Mouse (Mus musculus): ENCODE data around the gene Btg2. TPM values are rescaled to one million over a fixed set of nuclear protein-coding genes. Genes with fewer than 3 reads are reported as not detected.

Btg2 gene
- polyA plus RNA-seq, 1 experiment from 2014 or later, result 103 TPM

GRCm38 (mm10) chr1:134056285-134056684 lies 22.6 kb downstream of the Btg2 start:
- H3K9me3 ChIP-seq (replicated peaks), result no peaks in the 10 kb centered on the region
- peaks cover 80% of the 10 kb centered on the region for H3K4me1 ChIP-seq (replicated peaks)
- ATAC-seq (ENCODE audit: insufficient read depth), result no peak
- no peak overlapping the region for H3K9ac ChIP-seq
- WGBS (ENCODE audit: insufficient replicate concordance), result 67% methylated on average over 4 of the region's 4 CpGs
- no peaks in the 10 kb centered on the region for H3K36me3 ChIP-seq (replicated peaks)
- no peak overlapping the region for H3K27ac ChIP-seq (replicated peaks)
- peaks cover 5% of the 10 kb centered on the region; the same call in 1 of the 2 replicates for H3K27me3 ChIP-seq
- no peak overlapping the region for H3K4me2 ChIP-seq
- no peak overlapping the region for H3K4me3 ChIP-seq (replicated peaks)

DNA sequence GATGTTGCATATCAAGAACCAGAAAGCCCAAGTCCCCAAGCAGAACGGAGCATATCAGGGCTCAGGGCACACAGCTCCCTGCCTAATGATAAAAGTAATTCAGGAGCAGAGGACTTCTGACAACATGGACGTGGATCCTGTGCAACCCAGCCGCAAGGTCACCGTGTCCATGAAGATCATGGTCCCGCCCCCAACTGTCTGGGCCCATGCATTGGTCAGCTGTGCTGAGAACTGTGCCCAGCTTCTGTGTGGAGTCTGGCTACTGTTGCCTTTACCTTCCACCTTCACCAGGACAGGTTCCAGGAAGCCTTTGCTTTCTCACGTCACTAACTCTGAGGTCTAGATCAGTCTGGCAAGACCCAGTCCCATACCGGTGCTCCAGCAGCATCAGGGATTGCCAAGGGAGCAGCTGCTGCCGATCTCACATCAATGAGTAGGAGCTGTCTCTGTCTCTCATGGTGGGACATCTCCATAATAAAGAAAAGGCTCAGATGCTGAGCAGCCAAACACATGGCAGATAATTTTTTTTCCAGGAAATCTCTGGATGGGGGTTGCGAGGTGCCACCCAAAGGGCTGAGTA lies 23.2 kb downstream of the Btg2 start:
- ATAC-seq (ENCODE audit: insufficient read depth), result no peak
- Histone ChIP-seq H3K4me3 (replicated peaks) (no peak overlapping the region), H3K36me3 (replicated peaks) (no peaks in the 10 kb centered on the region), H3K4me2 (no peak overlapping the region), H3K27me3 (peaks cover 7% of the 10 kb centered on the region; the same call in 1 of the 2 replicates), H3K9me3 (replicated peaks) (no peaks in the 10 kb centered on the region), H3K9ac (no peak overlapping the region), H3K27ac (replicated peaks) (peak overlapping the region; percentile 9; the same call in 1 of the 2 replicates), H3K4me1 (replicated peaks) (peaks cover 75% of the 10 kb centered on the region)
- WGBS (ENCODE audit: insufficient replicate concordance), result 75% methylated on average over 9 of the region's 9 CpGs

DNA sequence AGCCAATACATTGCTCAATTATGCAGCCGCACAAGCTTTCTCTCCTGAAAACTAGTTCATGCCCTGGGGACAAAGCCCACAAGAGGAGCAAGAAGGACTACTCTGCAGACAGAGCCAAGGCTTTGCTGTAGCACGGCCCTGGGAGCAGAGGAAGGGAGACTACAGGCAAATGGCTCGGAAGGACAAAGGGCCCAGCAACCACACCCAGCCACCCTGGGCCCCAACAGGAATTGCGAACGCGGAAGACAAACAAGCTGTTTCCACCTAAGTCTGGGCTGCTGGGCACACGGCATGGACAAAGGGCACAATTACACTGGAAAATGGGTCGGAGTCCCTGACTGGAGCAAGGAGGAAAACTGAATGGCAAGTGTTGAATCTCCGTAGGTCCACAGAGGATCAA lies 23.9 kb downstream of the Btg2 start:
- WGBS (ENCODE audit: insufficient replicate concordance), result 61% methylated on average over 9 of the region's 9 CpGs

DNA sequence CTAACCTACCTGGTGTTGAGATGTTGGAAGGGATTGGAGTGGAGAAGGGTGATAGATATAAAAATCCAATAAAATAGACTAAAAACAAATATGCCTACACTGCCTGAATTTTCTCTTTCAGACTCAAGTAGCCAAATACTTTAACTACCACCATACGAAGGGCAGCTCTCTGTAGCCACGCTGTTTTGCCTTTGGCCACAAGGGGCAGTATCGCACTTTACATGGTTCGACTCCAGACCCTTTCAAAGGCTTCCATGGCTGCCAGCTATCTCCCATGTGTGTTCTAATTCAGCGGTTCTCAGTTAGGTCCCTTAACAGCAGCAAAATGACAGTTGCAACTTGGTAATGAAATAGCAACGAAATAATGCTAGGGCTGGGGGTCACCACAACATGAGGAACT lies 25.7 kb downstream of the Btg2 start:
- Histone ChIP-seq H3K4me3 (replicated peaks) (no peak overlapping the region), H3K9ac (no peak overlapping the region), H3K4me1 (replicated peaks) (peaks cover 52% of the 10 kb centered on the region), H3K9me3 (replicated peaks) (no peaks in the 10 kb centered on the region), H3K27me3 (peaks cover 17% of the 10 kb centered on the region; the same call in 1 of the 2 replicates), H3K36me3 (replicated peaks) (no peaks in the 10 kb centered on the region), H3K27ac (replicated peaks) (0 out of 2 replicates have a peak overlapping the region, but pooled peaks have one; percentile 14), H3K4me2 (no peak overlapping the region)
- 4% methylated on average over 6 of the region's 6 CpGs for WGBS (ENCODE audit: insufficient replicate concordance)
- ATAC-seq (ENCODE audit: insufficient read depth), result 0 out of 2 replicates have a peak, but pooled peaks have one; percentile 23

More for the DNA sequence above, 23.9 kb downstream of the Btg2 start:
- Histone ChIP-seq H3K27me3 (peaks cover 9% of the 10 kb centered on the region; the same call in 1 of the 2 replicates), H3K9me3 (replicated peaks) (no peaks in the 10 kb centered on the region), H3K27ac (replicated peaks) (peak overlapping the region; percentile 57; the same call in 1 of the 2 replicates), H3K4me2 (peak overlapping the region; percentile 24; the same call in 1 of the 2 replicates), H3K4me3 (replicated peaks) (no peak overlapping the region), H3K36me3 (replicated peaks) (no peaks in the 10 kb centered on the region), H3K9ac (no peak overlapping the region), H3K4me1 (replicated peaks) (peaks cover 69% of the 10 kb centered on the region)
- no peak for ATAC-seq (ENCODE audit: insufficient read depth)

- no peak for ATAC-seq (ENCODE audit: insufficient read depth)
- Histone ChIP-seq H3K36me3 (replicated peaks) (no peaks in the 10 kb centered on the region), H3K4me1 (replicated peaks) (peaks cover 22% of the 10 kb centered on the region), H3K4me3 (replicated peaks) (no peak overlapping the region), H3K27ac (replicated peaks) (no peak overlapping the region), H3K27me3 (peaks cover 30% of the 10 kb centered on the region; the same call in 1 of the 2 replicates), H3K9me3 (replicated peaks) (no peaks in the 10 kb centered on the region), H3K4me2 (no peak overlapping the region), H3K9ac (no peak overlapping the region)
- WGBS (ENCODE audit: insufficient replicate concordance), result 46% methylated on average over 6 of the region's 6 CpGs
These were observed 29.4 kb downstream of the Btg2 start for GRCm38 (mm10) chr1:134049542-134049941.

DNA sequence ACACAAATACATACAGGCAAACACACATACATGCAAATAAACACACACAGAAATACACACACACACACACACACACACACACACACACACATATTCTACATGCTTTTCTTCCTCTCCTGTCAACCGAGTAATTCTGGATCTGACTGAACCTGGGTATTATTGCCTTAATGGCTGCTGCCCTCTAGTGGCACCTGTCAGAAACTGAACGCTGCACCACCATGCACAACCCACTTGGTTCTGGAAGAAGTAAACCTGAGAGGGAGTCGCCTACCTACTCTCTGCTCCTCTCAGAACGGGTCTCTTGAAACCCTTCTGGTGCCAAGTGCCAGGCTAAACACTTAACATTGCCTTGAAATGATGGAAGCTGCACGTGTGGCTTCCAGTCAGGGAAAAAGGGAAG lies 30.2 kb downstream of the Btg2 start:
- peaks cover 31% of the 10 kb centered on the region; the same call in 1 of the 2 replicates for H3K27me3 ChIP-seq
- H3K36me3 ChIP-seq (replicated peaks), result no peaks in the 10 kb centered on the region
- 0% methylated on average over 5 of the region's 5 CpGs for WGBS (ENCODE audit: insufficient replicate concordance)
- no peaks in the 10 kb centered on the region for H3K9me3 ChIP-seq (replicated peaks)
- peaks cover 15% of the 10 kb centered on the region for H3K4me1 ChIP-seq (replicated peaks)
- H3K4me2 ChIP-seq, result no peak overlapping the region
- ATAC-seq (ENCODE audit: insufficient read depth), result peak; percentile 19; the same call in 1 of the 2 replicates
- no peak overlapping the region for H3K4me3 ChIP-seq (replicated peaks)
- H3K9ac ChIP-seq, result no peak overlapping the region
- no peak overlapping the region for H3K27ac ChIP-seq (replicated peaks)

DNA sequence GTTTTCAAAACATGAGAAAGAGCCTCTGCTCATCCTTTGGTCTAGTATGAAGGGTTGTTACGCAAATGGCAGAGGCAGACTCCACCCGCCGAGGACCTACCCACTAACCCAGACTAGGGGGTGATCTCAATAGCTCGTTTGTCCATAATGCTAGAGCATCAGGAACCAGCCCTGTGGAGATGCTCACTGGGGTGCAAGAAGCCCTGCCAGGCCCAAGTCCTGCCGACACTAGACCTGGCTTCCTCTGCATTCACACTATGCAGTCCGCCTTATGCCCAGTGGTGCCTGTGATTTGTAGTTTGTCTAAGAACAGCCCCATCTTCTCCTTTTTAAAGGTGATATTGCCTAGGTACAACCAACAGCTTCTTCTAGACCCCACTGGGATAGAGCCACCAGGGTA lies 31.5 kb downstream of the Btg2 start:
- Histone ChIP-seq H3K4me2 (no peak overlapping the region), H3K27ac (replicated peaks) (no peak overlapping the region), H3K4me1 (replicated peaks) (peaks cover 7% of the 10 kb centered on the region), H3K4me3 (replicated peaks) (no peak overlapping the region), H3K9ac (no peak overlapping the region), H3K27me3 (peaks cover 31% of the 10 kb centered on the region; the same call in 1 of the 2 replicates), H3K9me3 (replicated peaks) (no peaks in the 10 kb centered on the region), H3K36me3 (replicated peaks) (no peaks in the 10 kb centered on the region)
- no peak for ATAC-seq (ENCODE audit: insufficient read depth)
- WGBS (ENCODE audit: insufficient replicate concordance), result 63% methylated on average over 6 of the region's 6 CpGs

DNA sequence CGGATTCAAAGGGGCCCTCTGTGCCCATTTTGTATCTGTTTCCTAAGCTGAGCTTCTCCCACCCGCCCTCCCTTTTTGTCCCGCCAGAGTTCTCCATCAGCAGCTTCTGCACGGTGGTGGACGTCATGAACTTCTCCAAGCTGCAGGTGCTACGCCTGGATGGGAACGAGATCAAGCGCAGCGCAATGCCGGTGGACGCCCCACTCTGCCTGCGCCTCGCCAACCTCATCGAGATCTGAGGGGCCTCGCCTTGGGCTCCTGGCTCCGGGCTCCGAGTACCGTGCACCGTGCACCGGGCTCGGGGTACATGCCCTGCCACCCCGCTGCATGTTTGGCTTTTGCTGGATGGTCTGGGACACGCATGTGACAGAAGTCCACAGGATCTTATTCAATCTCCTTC lies 32.5 kb downstream of the Btg2 start:
- H3K36me3 ChIP-seq (replicated peaks), result no peaks in the 10 kb centered on the region
- H3K4me2 ChIP-seq, result peak overlapping the region; percentile 35; the same call in 1 of the 2 replicates
- no peak overlapping the region for H3K9ac ChIP-seq
- H3K27me3 ChIP-seq, result peaks cover 30% of the 10 kb centered on the region; the same call in 1 of the 2 replicates
- H3K4me3 ChIP-seq (replicated peaks), result no peak overlapping the region
- peaks cover 7% of the 10 kb centered on the region for H3K4me1 ChIP-seq (replicated peaks)
- 22% methylated on average over 23 of the region's 23 CpGs for WGBS (ENCODE audit: insufficient replicate concordance)
- no peaks in the 10 kb centered on the region for H3K9me3 ChIP-seq (replicated peaks)
- no peak overlapping the region for H3K27ac ChIP-seq (replicated peaks)
- ATAC-seq (ENCODE audit: insufficient read depth), result no peak

- ATAC-seq (ENCODE audit: insufficient read depth), result no peak
- no peaks in the 10 kb centered on the region for H3K36me3 ChIP-seq (replicated peaks)
- H3K9ac ChIP-seq, result no peak overlapping the region
These were observed 32.9 kb downstream of the Btg2 start for GRCm38 (mm10) chr1:134045971-134046370.

DNA sequence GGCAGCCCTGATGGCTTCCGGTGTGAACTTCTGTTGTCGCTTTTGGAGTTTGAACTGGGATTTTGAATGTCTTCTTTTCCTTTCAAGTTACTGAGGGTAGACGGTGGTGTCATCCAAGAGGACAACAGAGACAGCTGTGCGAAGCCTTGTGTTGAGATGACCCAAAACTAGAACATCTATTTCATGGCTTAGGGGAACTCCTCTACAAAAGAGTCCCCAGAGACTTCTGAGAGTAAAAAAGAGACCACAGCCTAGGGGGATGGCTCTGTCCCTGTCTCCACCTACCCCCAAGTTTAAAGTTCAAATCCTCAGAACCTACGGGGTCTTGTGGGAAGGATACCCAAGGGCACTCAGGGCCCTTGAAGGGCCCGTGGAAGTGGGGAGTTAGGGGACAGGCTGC lies 34.1 kb downstream of the Btg2 start:
- H3K27ac ChIP-seq (replicated peaks), result no peak overlapping the region
- ATAC-seq (ENCODE audit: insufficient read depth), result no peak
- no peak overlapping the region for H3K4me2 ChIP-seq
- H3K9me3 ChIP-seq (replicated peaks), result no peaks in the 10 kb centered on the region
- H3K4me3 ChIP-seq (replicated peaks), result no peak overlapping the region
- 74% methylated on average over 6 of the region's 6 CpGs for WGBS (ENCODE audit: insufficient replicate concordance)
- H3K9ac ChIP-seq, result no peak overlapping the region
- peaks cover 21% of the 10 kb centered on the region; the same call in 1 of the 2 replicates for H3K27me3 ChIP-seq
- H3K4me1 ChIP-seq (replicated peaks), result peaks cover 7% of the 10 kb centered on the region
- H3K36me3 ChIP-seq (replicated peaks), result no peaks in the 10 kb centered on the region

More at GRCm38 (mm10) chr1:134045971-134046370, 32.9 kb downstream of the Btg2 start:
- H3K4me3 ChIP-seq (replicated peaks), result no peak overlapping the region
- peaks cover 26% of the 10 kb centered on the region; the same call in 1 of the 2 replicates for H3K27me3 ChIP-seq
- WGBS (ENCODE audit: insufficient replicate concordance), result 16% methylated on average over 6 of the region's 9 CpGs
- no peaks in the 10 kb centered on the region for H3K9me3 ChIP-seq (replicated peaks)
- H3K4me2 ChIP-seq, result peak overlapping the region; percentile 35; the same call in 1 of the 2 replicates
- no peak overlapping the region for H3K27ac ChIP-seq (replicated peaks)
- peaks cover 7% of the 10 kb centered on the region for H3K4me1 ChIP-seq (replicated peaks)

DNA sequence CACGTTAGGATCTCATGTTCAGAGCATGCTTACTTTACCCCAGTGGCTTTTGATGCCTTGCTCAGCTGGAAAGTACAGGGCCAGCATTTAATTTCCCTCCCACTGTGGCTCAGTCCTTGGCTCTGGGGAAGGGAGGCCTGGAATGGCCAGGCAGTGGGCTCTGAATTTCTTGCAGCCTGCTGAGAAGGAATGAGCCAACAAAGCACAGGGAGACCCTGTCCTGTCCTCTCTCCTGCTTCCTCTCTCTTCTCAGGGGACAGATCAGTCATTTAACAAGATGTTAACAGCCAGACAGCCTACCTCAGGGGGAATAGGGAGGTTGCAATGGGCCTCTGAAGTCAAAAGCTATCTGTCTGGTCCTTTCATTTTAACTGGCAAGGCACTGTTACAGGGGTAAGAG lies 36.6 kb downstream of the Btg2 start:
- no peak overlapping the region for H3K4me3 ChIP-seq (replicated peaks)
- H3K4me1 ChIP-seq (replicated peaks), result peaks cover 7% of the 10 kb centered on the region
- H3K27ac ChIP-seq (replicated peaks), result no peak overlapping the region
- H3K9me3 ChIP-seq (replicated peaks), result no peaks in the 10 kb centered on the region
- no peaks in the 10 kb centered on the region for H3K36me3 ChIP-seq (replicated peaks)
- no peak overlapping the region for H3K9ac ChIP-seq
- H3K4me2 ChIP-seq, result no peak overlapping the region
- no peak for ATAC-seq (ENCODE audit: insufficient read depth)
- peaks cover 12% of the 10 kb centered on the region; the same call in 1 of the 2 replicates for H3K27me3 ChIP-seq
- 45% methylated on average over 1 of the region's 1 CpGs for WGBS (ENCODE audit: insufficient replicate concordance)
